ENCODE assay signal across 21 mouse cellular contexts in genomic region chr5:107173483-107173882, GRCm38 (mm10).
"Had no signal": no experiment of that assay in that cellular context is flagged by ENCODE, and none has a peak within 500 bp of the region (broad histone marks: within the 10 kb centered on the region; RNA-seq: fewer than 3 reads in every experiment).

No protein-coding gene starts in this region.

- ATAC-seq: intestine, postnatal 0 days; midbrain, embryonic 15.5 days had no signal

- H3K4me1 ChIP-seq: midbrain, embryonic 15.5 days; neural tube, embryonic 15.5 days had no signal

- H3K4me2 ChIP-seq: lung, embryonic 15.5 days; midbrain, embryonic 12.5 days; midbrain, embryonic 15.5 days; neural tube, embryonic 12.5 days; neural tube, embryonic 15.5 days; stomach, embryonic 15.5 days had no signal

- H3K36me3 ChIP-seq: lung, embryonic 15.5 days; midbrain, embryonic 12.5 days; midbrain, embryonic 15.5 days; neural tube, embryonic 12.5 days; neural tube, embryonic 15.5 days; stomach, embryonic 15.5 days had no signal

- H3K9ac ChIP-seq: lung, embryonic 15.5 days; midbrain, embryonic 12.5 days; midbrain, embryonic 15.5 days; neural tube, embryonic 12.5 days; neural tube, embryonic 15.5 days; stomach, embryonic 15.5 days had no signal

- H3K4me3 ChIP-seq: layer of hippocampus, adult 2 months; left cerebral cortex, adult 2 months; lung, embryonic 15.5 days; midbrain, embryonic 12.5 days; midbrain, embryonic 15.5 days; neural tube, embryonic 12.5 days; neural tube, embryonic 15.5 days; stomach, embryonic 15.5 days had no signal

- DNase-seq: kidney, adult 2 months; kidney, postnatal 25 days; layer of hippocampus, adult 9-11 months; lung, adult 18-20 months; lung, postnatal 10 days; lung, postnatal 36 days; right cerebral cortex, adult 18-20 months; right cerebral cortex, postnatal 25 days; spleen, adult 18-20 months; thymus, adult 18-20 months; thymus, postnatal 36 days had no signal

- H3K9me3 ChIP-seq: lung, embryonic 15.5 days; midbrain, embryonic 12.5 days; midbrain, embryonic 15.5 days; neural tube, embryonic 12.5 days; neural tube, embryonic 15.5 days; stomach, embryonic 15.5 days had no signal

- H3K27ac ChIP-seq: kidney, postnatal 0 days; left cerebral cortex, adult 2 months; lung, embryonic 15.5 days; midbrain, embryonic 12.5 days; midbrain, embryonic 15.5 days; neural tube, embryonic 12.5 days; neural tube, embryonic 15.5 days; stomach, embryonic 15.5 days had no signal

- H3K27me3 ChIP-seq: lung, embryonic 15.5 days; midbrain, embryonic 15.5 days; neural tube, embryonic 12.5 days; neural tube, embryonic 15.5 days; stomach, embryonic 15.5 days had no signal
